Mouse (Mus musculus) hindbrain, embryonic 16.5 days (tissue): ENCODE data around the gene Sptan1. TPM values are rescaled to one million over a fixed set of nuclear protein-coding genes. Genes with fewer than 3 reads are reported as not detected.

Experiments
- ATAC-seq: fragments of 200-750 bp; cut with Nextera tagmentation; 2 replicates; pipeline ENCODE4 v1.8.0; 2017; ENCODE audit warnings: moderate TSS enrichment, moderate library complexity
- H3K27ac ChIP-seq: fragments of 300-500 bp; sonication (generic); 2 replicates; pipeline ENCODE4 v1.5.1; 2014; ENCODE audit warnings: low read depth, mild to moderate bottlenecking, control low read depth, low read length, moderate library complexity
- H3K27me3 ChIP-seq: fragments of 300-500 bp; sonication (generic); replicated peaks from 2 replicates; pipeline ENCODE4 v1.6.1; 2014; ENCODE audit warnings: low read length; ENCODE audit not compliant: control insufficient read depth, insufficient read depth
- H3K36me3 ChIP-seq: fragments of 300-500 bp; sonication (generic); 2 replicates; pipeline ENCODE4 v1.6.1; 2014; ENCODE audit warnings: mild to moderate bottlenecking, low read length, moderate library complexity, mixed read lengths; ENCODE audit not compliant: control insufficient read depth, insufficient read depth
- H3K4me1 ChIP-seq: fragments of 300-500 bp; sonication (generic); 2 replicates; pipeline ENCODE4 v1.6.1; 2014; ENCODE audit warnings: low read depth, low read length; ENCODE audit not compliant: control insufficient read depth, insufficient read depth
- H3K4me2 ChIP-seq: fragments of 300-500 bp; sonication (generic); 2 replicates; pipeline ENCODE4 v1.6.1; 2014; ENCODE audit warnings: mild to moderate bottlenecking, low read length, control low read depth, moderate library complexity
- H3K4me3 ChIP-seq: fragments of 300-500 bp; sonication (generic); 2 replicates; pipeline ENCODE4 v1.5.1; 2014; ENCODE audit warnings: mild to moderate bottlenecking, low read length, control low read depth, moderate library complexity
- H3K9ac ChIP-seq: fragments of 300-500 bp; sonication (generic); 2 replicates; pipeline ENCODE4 v1.6.1; 2014; ENCODE audit warnings: low read depth, mild to moderate bottlenecking, control low read depth, low read length, moderate library complexity
- H3K9me3 ChIP-seq: fragments of 300-500 bp; sonication (generic); 2 replicates; pipeline ENCODE4 v1.6.1; 2014; ENCODE audit warnings: mild to moderate bottlenecking, low read length, moderate library complexity; ENCODE audit not compliant: control insufficient read depth
- WGBS: fragments of 180-500 bp; shearing (Covaris S2); extraction: QIAGEN DNeasy Blood & Tissue Kit; methylation state at CpG from one replicate; pipeline ENCODE4 v1.1.7; 2014; 5-methylcytosine and 5-hydroxymethylcytosine counted together
- polyA plus RNA-seq: library from polyadenylated mRNA; unstranded; fragments of >200 nt; fragmentation: Nextera tagmentation; extraction: Ambion mirVana; gene quantifications from 2 replicates; pipeline ENCODE4 v1.2.1, GENCODE M21; 2015

The Sptan1 gene
- polyA plus RNA-seq, 1 experiment from 2014 or later, result 234 TPM

DNA sequence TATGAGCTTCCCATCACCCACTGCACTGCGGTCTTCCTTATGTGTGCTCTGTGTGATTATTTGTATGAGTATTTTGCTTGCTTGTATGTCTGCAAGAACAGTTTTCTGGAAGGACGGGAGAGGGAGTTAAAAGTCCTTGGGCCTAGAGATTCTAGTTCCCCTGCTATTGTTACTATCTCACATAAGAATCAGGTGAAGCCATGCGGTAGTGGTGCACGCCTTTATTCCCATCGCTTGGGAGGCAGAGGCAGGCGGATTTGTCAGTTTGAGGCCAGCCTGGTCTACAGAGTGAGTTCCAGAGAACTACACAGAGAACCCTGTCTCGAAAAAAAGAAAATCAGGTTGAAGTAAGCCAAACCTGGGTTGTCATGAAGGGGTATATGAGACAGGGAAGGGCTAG lies 107.5 kb downstream of the Sptan1 start:
- WGBS, result 79% methylated on average over 7 of the region's 7 CpGs
- H3K27me3 ChIP-seq, result no peaks in the 10 kb centered on the region
- H3K4me2 ChIP-seq, result no peak overlapping the region
- no peak for ATAC-seq
- H3K36me3 ChIP-seq, result peaks cover 11% of the 10 kb centered on the region; the same call in 1 of the 2 replicates
- H3K9me3 ChIP-seq, result no peaks in the 10 kb centered on the region
- peaks cover 15% of the 10 kb centered on the region for H3K4me1 ChIP-seq
- H3K4me3 ChIP-seq, result no peak overlapping the region
- H3K27ac ChIP-seq, result no peak overlapping the region
- no peak overlapping the region for H3K9ac ChIP-seq

DNA sequence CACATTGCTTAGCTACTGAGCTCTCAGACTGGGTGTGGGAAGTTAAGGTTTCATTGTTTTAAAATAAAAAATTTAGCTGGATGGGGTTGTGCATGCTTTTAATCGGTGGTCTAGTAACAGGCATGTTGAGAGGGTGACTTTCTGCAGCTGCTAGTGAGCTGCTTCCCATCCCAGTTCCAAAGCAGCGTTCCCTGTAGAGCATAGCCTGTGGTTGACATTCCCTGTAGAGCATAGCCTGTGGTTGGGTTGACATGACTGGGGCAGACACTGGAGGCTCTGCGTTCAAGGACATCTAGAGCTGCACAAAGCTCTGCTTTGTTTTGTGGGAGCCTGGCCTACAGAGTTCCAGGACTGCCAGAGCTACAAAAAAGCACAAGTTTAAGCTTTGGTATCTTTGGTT lies 107.9 kb downstream of the Sptan1 start:
- no peaks in the 10 kb centered on the region for H3K27me3 ChIP-seq
- no peak for ATAC-seq
- WGBS, result 73% methylated on average over 3 of the region's 3 CpGs

DNA sequence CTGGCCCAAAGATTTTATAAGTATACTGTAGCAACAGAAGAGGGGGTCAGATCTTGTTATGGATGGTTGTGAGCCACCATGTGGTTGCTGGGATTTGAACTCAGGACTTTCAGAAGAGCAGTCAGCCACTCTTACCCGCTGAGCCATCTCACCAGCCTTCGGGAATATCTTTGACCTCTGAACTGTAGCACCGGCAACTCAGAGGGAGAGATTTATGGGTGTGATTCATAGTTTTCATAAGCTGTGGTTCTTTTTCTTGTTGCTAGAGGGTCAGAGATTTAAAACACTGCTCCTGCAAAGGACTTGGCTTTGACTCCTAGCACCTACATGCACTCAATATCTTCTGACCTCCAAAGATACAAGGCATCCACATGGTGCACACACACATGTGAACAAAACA lies 110.3 kb downstream of the Sptan1 start:
- Histone ChIP-seq H3K27ac (no peak overlapping the region), H3K9me3 (no peaks in the 10 kb centered on the region), H3K4me3 (no peak overlapping the region), H3K9ac (no peak overlapping the region), H3K27me3 (no peaks in the 10 kb centered on the region), H3K36me3 (peaks cover 8% of the 10 kb centered on the region; the same call in 1 of the 2 replicates), H3K4me1 (peaks cover 8% of the 10 kb centered on the region; the same call in 1 of the 2 replicates), H3K4me2 (no peak overlapping the region)
- ATAC-seq, result no peak
- 83% methylated on average over 3 of the region's 3 CpGs for WGBS

More for the DNA sequence above, 107.9 kb downstream of the Sptan1 start:
- Histone ChIP-seq H3K4me1 (peaks cover 12% of the 10 kb centered on the region), H3K4me3 (no peak overlapping the region), H3K27ac (no peak overlapping the region), H3K4me2 (no peak overlapping the region), H3K9me3 (no peaks in the 10 kb centered on the region), H3K36me3 (peaks cover 11% of the 10 kb centered on the region; the same call in 1 of the 2 replicates), H3K9ac (no peak overlapping the region)

DNA sequence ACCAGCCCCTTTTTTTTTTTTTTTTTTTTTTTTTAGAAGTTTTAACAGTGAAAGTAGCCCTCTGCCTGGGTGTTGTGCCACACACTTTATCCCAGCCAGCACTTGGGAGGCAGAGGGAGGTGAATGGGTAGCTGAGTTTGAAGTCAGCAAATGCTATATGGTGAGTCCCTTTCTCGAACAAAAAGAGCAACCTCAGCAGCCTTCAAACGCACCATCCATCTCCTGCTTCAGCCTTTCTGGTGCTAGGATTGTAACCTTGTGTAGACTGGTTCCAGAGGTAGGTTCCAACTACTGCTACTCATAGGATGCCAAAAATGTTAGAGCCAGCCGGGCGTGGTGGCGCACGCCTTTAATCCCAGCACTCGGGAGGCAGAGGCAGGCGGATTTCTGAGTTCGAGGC lies 111.1 kb downstream of the Sptan1 start:
- H3K9ac ChIP-seq, result no peak overlapping the region
- no peak overlapping the region for H3K4me3 ChIP-seq
- H3K4me1 ChIP-seq, result peaks cover 8% of the 10 kb centered on the region; the same call in 1 of the 2 replicates
- 90% methylated on average over 8 of the region's 9 CpGs for WGBS
- no peak overlapping the region for H3K4me2 ChIP-seq
- H3K36me3 ChIP-seq, result peaks cover 7% of the 10 kb centered on the region; the same call in 1 of the 2 replicates
- H3K27me3 ChIP-seq, result no peaks in the 10 kb centered on the region
- no peak for ATAC-seq
- H3K9me3 ChIP-seq, result no peaks in the 10 kb centered on the region
- H3K27ac ChIP-seq, result no peak overlapping the region

DNA sequence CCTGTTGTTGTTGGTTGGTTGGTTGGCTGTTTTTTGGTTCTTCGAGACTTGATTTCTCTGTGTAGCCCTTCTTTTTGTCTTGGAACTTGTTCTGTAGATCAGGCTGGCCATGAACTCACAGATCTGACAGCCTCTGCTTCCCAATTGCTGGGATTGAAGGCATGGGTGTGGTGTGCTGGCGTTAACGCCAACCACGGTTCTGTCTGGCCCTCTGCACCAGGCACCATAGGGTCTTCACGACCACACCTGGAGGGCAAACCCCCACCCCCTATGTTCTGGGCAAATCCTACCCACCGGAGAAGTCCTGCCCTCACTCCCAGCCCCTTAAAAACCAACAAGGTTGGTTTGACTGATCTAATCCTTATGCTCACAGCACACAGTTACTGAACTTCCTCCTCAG lies 111.6 kb downstream of the Sptan1 start:
- Histone ChIP-seq H3K9ac (no peak overlapping the region; the same call in 1 of the 2 replicates), H3K4me1 (peaks cover 8% of the 10 kb centered on the region; the same call in 1 of the 2 replicates), H3K9me3 (no peaks in the 10 kb centered on the region), H3K36me3 (peaks cover 7% of the 10 kb centered on the region; the same call in 1 of the 2 replicates), H3K27me3 (no peaks in the 10 kb centered on the region), H3K27ac (no peak overlapping the region), H3K4me3 (peak overlapping the region; percentile 45), H3K4me2 (peak overlapping the region; percentile 93)
- peak; percentile 25; the same call in 1 of the 2 replicates for ATAC-seq
- 75% methylated on average over 6 of the region's 6 CpGs for WGBS

DNA sequence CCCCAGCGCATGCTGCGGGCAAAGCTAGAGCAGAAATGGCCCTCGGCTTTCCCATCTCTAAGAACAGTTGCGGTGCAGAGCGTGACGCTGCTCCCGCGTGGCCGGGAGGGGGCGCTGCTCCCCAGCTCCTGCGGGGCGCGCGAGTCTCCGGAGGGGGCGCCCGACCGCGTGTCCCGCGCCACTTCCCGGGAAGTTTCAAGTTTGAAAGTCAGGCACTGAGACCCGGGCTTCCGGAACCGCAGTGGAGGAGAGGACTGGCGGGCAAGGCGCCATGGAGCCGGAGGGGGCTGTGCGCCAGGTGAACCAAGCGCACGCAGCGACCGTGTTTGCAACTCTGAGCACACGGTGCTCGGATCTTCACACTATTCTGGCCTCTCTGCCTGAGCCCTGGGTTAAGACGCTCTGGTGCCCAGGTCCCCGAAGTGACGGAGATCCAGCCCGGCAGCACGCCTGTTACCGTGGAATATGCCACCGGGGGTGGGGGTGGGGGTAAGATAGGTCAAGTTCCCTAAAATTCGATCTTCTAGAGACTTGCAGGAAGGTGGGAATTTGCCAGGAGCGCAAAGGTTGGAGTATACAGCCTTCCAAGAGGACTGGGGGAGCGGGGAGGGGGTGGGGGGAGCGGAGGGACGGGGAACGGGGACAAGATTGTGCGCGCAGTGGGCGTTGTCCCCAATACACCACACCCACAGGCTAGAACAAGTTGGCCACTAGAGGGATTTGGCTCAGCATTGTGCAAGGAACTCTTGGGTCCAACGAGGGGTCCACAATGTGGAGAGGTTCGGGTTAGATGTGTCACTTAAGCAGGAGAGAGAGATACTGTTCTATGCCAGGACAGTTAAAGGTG lies 112.4 kb downstream of the Sptan1 start, which contains the start of gene Pkn3:
Gene Pkn3 (plus strand): TSS at position 183 of the 847 bp plus-strand sequence.
- H3K9me3 ChIP-seq, result no peaks in the 10 kb centered on the region
- H3K27me3 ChIP-seq, result no peaks in the 10 kb centered on the region
- H3K4me3 ChIP-seq, result peak within 1 kb of the TSS; percentile 45
- no peak within 1 kb of the TSS for H3K27ac ChIP-seq
- H3K4me1 ChIP-seq, result peaks cover 8% of the 10 kb centered on the region; the same call in 1 of the 2 replicates
- ATAC-seq, result peak; percentile 84
- H3K4me2 ChIP-seq, result peak within 1 kb of the TSS; percentile 93
- H3K9ac ChIP-seq, result peak within 1 kb of the TSS; percentile 41
- peaks cover 6% of the 10 kb centered on the region; the same call in 1 of the 2 replicates for H3K36me3 ChIP-seq
- 1% methylated on average over 45 of the region's 53 CpGs for WGBS

DNA sequence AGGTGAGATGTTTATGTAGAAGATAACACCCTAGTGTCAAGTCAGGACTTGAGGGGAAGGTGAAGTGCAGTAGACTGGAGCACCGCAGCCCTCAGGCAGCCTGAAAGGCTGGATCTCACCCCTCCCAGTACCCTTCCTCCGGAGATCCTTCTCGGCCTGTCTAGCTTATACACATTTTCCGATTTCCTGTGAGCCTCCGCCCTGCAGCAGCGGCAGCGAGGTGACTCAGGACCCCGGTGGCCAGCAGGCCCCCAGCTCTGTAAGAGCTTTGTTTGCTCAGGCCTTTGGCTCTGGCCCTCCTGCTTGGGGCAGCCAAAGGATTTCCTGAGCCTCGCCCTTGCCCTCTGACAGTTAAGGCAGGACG lies 113.0 kb downstream of the Sptan1 start:
- Histone ChIP-seq H3K4me1 (peaks cover 8% of the 10 kb centered on the region; the same call in 1 of the 2 replicates), H3K27ac (no peak overlapping the region), H3K4me2 (peak overlapping the region; percentile 93), H3K36me3 (0 out of 2 replicates have a peak, but pooled peaks cover 1% of the 10 kb centered on the region), H3K27me3 (no peaks in the 10 kb centered on the region), H3K9ac (no peak overlapping the region), H3K4me3 (no peak overlapping the region; the same call in 1 of the 2 replicates), H3K9me3 (no peaks in the 10 kb centered on the region)
- no peak for ATAC-seq
- 27% methylated on average over 10 of the region's 10 CpGs for WGBS

DNA sequence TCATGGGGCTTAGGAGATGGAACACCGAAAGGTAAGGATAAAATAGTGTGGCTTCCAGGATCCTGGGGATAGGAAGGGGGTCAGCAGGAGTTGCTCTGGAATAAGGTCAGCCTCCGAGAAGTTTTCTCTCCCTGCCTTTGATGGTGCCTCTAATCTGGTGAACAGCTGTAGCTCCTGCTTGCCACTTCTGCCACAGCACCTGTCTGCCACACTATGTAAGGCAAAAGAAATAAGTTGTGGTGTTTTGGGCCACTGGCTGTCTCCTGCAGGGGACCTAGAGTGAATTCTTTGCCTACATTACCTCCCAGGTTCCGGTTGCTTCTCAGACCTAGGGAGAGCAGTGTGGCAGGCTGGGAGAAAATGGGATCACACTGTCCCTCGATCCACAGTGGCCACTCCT lies 113.4 kb downstream of the Sptan1 start:
- WGBS, result 79% methylated on average over 4 of the region's 4 CpGs
- no peak overlapping the region for H3K4me2 ChIP-seq
- H3K27ac ChIP-seq, result no peak overlapping the region; the same call in 1 of the 2 replicates
- H3K9ac ChIP-seq, result no peak overlapping the region
- no peaks in the 10 kb centered on the region for H3K27me3 ChIP-seq
- no peaks in the 10 kb centered on the region for H3K9me3 ChIP-seq
- no peak for ATAC-seq
- no peak overlapping the region for H3K4me3 ChIP-seq
- no peaks in the 10 kb centered on the region for H3K36me3 ChIP-seq
- H3K4me1 ChIP-seq, result peaks cover 8% of the 10 kb centered on the region; the same call in 1 of the 2 replicates

DNA sequence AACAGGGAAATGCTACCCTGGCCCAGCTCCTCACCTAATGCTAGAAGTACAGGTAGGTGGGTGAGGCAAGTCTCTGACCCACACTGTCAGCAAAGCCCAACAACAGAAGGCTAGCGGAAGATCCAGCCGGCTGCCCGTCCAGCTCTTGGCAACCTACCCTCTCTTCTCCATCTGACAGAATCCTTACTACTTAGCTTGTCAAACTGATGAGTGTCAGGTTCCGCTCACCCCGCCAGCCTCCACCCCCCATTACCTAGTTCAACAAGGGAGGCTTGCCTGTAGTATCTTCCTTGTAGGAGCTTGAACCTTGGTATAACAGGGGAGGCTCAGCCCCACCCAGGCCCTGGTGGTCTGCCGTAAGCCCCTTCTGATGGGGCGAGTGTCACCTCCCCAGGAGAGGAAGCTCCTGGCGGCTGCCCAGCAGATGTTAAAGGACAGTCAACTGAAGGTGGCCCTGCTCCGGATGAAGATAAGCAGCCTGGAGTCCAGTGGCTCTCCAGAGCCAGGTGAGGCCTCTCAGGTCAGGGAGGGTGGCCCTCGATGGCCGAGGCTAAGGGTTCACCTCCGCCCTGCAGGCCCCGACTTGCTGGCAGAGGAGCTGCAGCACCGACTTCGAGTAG lies 114.9 kb downstream of the Sptan1 start:
- H3K27me3 ChIP-seq, result no peaks in the 10 kb centered on the region
- H3K36me3 ChIP-seq, result no peaks in the 10 kb centered on the region
- no peak overlapping the region for H3K4me2 ChIP-seq
- 89% methylated on average over 15 of the region's 15 CpGs for WGBS
- no peaks in the 10 kb centered on the region for H3K9me3 ChIP-seq
- H3K4me1 ChIP-seq, result peaks cover 8% of the 10 kb centered on the region; the same call in 1 of the 2 replicates
- no peak overlapping the region for H3K4me3 ChIP-seq
- H3K9ac ChIP-seq, result no peak overlapping the region
- no peak overlapping the region for H3K27ac ChIP-seq
- ATAC-seq, result no peak
